Mouse (Mus musculus) CH12.LX (cell line): ENCODE measurements around the gene Rptor. TPM values are rescaled to one million over a fixed set of nuclear protein-coding genes. Genes with fewer than 3 reads are reported as not detected.

Source experiments
- DNase-seq: peaks from one replicate; pipeline ENCODE4 v3.0.0-alpha.2; 2013; ENCODE audit errors: extremely low read depth
- H3K27ac ChIP-seq: 2 replicates; pipeline ENCODE4 v1.5.1; 2012; ENCODE audit warnings: low read depth, mild to moderate bottlenecking, control low read depth, moderate library complexity; ENCODE audit not compliant: insufficient read depth
- H3K27me3 ChIP-seq: replicated peaks from 2 replicates; pipeline ENCODE3; 2012; ENCODE audit warnings: inconsistent platforms
- H3K36me3 ChIP-seq, 2 experiments: replicated peaks in 1 of 2; 2 replicates each; pipeline versions ENCODE3 to v1.6.1; 2012; ENCODE audit warnings: inconsistent platforms in 1 of 2, low read length in 1 of 2, mild to moderate bottlenecking in 1 of 2, mixed read lengths in 1 of 2, moderate library complexity in 1 of 2; ENCODE audit not compliant: control insufficient read depth in 1 of 2, insufficient read depth in 1 of 2
- H3K4me1 ChIP-seq, 2 experiments: 2 replicates each; pipeline ENCODE4 v1.6.1; 2012; ENCODE audit warnings: inconsistent platforms in 1 of 2, moderate library complexity in 1 of 2; ENCODE audit not compliant: insufficient read depth in 2 of 2, control insufficient read depth in 1 of 2
- H3K4me2 ChIP-seq: 2 replicates; pipeline ENCODE4 v1.6.1; 2012; ENCODE audit warnings: low read depth, mild to moderate bottlenecking, control low read depth; ENCODE audit not compliant: poor library complexity, insufficient read depth, severe bottlenecking
- H3K4me3 ChIP-seq, 3 experiments: fragments of 150-350 bp in 1 of 3; sonication (generic) in 1 of 3; replicated peaks in 1 of 3; 2 replicates each; pipeline versions ENCODE3 to v1.5.1; 2011 to 2012; ENCODE audit warnings: low read depth in 2 of 3, low read length in 2 of 3, mild to moderate bottlenecking in 2 of 3, moderate library complexity in 2 of 3, control low read depth in 1 of 3, improper control_type of control experiment in 1 of 3, inconsistent platforms in 1 of 3, mixed read lengths in 1 of 3; ENCODE audit not compliant: poor library complexity in 1 of 3
- H3K79me2 ChIP-seq: replicated peaks from 2 replicates; pipeline ENCODE4 v1.6.1; 2012; ENCODE audit warnings: mild to moderate bottlenecking, moderate library complexity; ENCODE audit not compliant: control insufficient read depth, poor library complexity, insufficient read depth, severe bottlenecking; ENCODE audit errors: extremely low read depth
- H3K9ac ChIP-seq: 2 replicates; pipeline ENCODE4 v1.6.1; 2012; ENCODE audit warnings: low read depth, mild to moderate bottlenecking, control low read depth, moderate library complexity; ENCODE audit not compliant: insufficient read depth
- H3K9me3 ChIP-seq: replicated peaks from 2 replicates; pipeline ENCODE3; 2012; ENCODE audit warnings: low read length, inconsistent platforms, mixed read lengths
- BHLHE40 ChIP-seq: IDR thresholded peaks from 2 replicates; pipeline ENCODE4 v1.6.1; 2011; ENCODE audit warnings: mild to moderate bottlenecking, low read depth, low read length, improper control_type of control experiment
- CTCF ChIP-seq, 2 experiments: IDR thresholded peaks in 1 of 2; conservative IDR thresholded peaks in 1 of 2; 2 replicates each; pipeline ENCODE4 v1.5.1; 2011 to 2012; ENCODE audit warnings: low read depth in 2 of 2, low read length in 2 of 2, improper control_type of control experiment in 1 of 2, inconsistent platforms in 1 of 2, mild to moderate bottlenecking in 1 of 2, moderate library complexity in 1 of 2
- IRF4 ChIP-seq: IDR thresholded peaks from 2 replicates; pipeline ENCODE4 v1.6.1; 2014; ENCODE audit warnings: low read depth, mild to moderate bottlenecking, inconsistent platforms, low read length, improper control_type of control experiment
- JUND ChIP-seq: conservative IDR thresholded peaks from 2 replicates; pipeline ENCODE4 v1.6.1; 2011; ENCODE audit warnings: low read depth, low read length, improper control_type of control experiment
- KAT2A ChIP-seq: IDR thresholded peaks from 2 replicates; pipeline ENCODE4 v1.6.1; 2012; ENCODE audit warnings: low read length, improper control_type of control experiment, inconsistent platforms; ENCODE audit not compliant: insufficient replicate concordance
- MAFK ChIP-seq: IDR thresholded peaks from 2 replicates; pipeline ENCODE4 v1.6.1; 2011; ENCODE audit warnings: low read length, improper control_type of control experiment; ENCODE audit not compliant: insufficient replicate concordance
- MAX ChIP-seq: IDR thresholded peaks from 2 replicates; pipeline ENCODE4 v1.6.1; 2011; ENCODE audit warnings: low read length, improper control_type of control experiment
- MAZ ChIP-seq: IDR thresholded peaks from 2 replicates; pipeline ENCODE4 v1.6.1; 2012; ENCODE audit warnings: low read depth, mild to moderate bottlenecking, inconsistent platforms, low read length, improper control_type of control experiment, moderate library complexity
- MEF2A ChIP-seq: IDR thresholded peaks from 2 replicates; pipeline ENCODE4 v1.6.1; 2014; ENCODE audit warnings: low read depth, mild to moderate bottlenecking, inconsistent platforms, low read length, improper control_type of control experiment, borderline replicate concordance
- MXI1 ChIP-seq: IDR thresholded peaks from 2 replicates; pipeline ENCODE4 v1.6.1; 2011; ENCODE audit warnings: mild to moderate bottlenecking, low read depth, low read length, improper control_type of control experiment
- MYC ChIP-seq: IDR thresholded peaks from 2 replicates; pipeline ENCODE4 v1.6.1; 2011; ENCODE audit warnings: low read depth, mild to moderate bottlenecking, improper control_type of control experiment, low read length
- NELFE ChIP-seq: IDR thresholded peaks from 2 replicates; pipeline ENCODE4 v1.6.1; 2011; ENCODE audit warnings: low read depth, low read length, improper control_type of control experiment
- NRF1 ChIP-seq: IDR thresholded peaks from 2 replicates; pipeline ENCODE4 v1.6.1; 2014; ENCODE audit warnings: low read depth, mild to moderate bottlenecking, inconsistent platforms, low read length, improper control_type of control experiment, moderate library complexity
- POLR2AphosphoS2 ChIP-seq: IDR thresholded peaks from 2 replicates; pipeline ENCODE4 v1.6.1; 2011; ENCODE audit warnings: low read depth, low read length, improper control_type of control experiment
- RAD21 ChIP-seq: IDR thresholded peaks from 2 replicates; pipeline ENCODE4 v1.6.1; 2011; ENCODE audit warnings: low read depth, mild to moderate bottlenecking, low read length, improper control_type of control experiment, moderate library complexity
- SMC3 ChIP-seq: IDR thresholded peaks from 2 replicates; pipeline ENCODE4 v1.6.1; 2011; ENCODE audit warnings: low read depth, low read length, improper control_type of control experiment
- USF1 ChIP-seq: IDR thresholded peaks from 2 replicates; pipeline ENCODE4 v1.6.1; 2014; ENCODE audit warnings: low read depth, mild to moderate bottlenecking, inconsistent platforms, low read length, improper control_type of control experiment
- ZKSCAN1 ChIP-seq: IDR thresholded peaks from 2 replicates; pipeline ENCODE4 v1.6.1; 2012; ENCODE audit warnings: low read depth, inconsistent platforms, low read length, improper control_type of control experiment, borderline replicate concordance
- dilution Hi-C: fragments of 300-500 bp; cut with MboI; formaldehyde crosslinking; loops from 2 replicates; pipeline ENCODE4 v1.14.3; 2020; ENCODE audit warnings: low sequenced_read_pairs; ENCODE audit not compliant: extremely low pct_unique_long_range_greater_than_20kb, extremely low pct_ligation_motif_present
- in situ Hi-C: fragments of 300-500 bp; cut with MboI; formaldehyde crosslinking; loops from 3 replicates; pipeline ENCODE4 v1.14.3; 2019; ENCODE audit warnings: low sequenced_read_pairs, low pct_ligation_motif_present, low pct_unique_long_range_greater_than_20kb, mixed read lengths
- polyA plus RNA-seq: library from polyadenylated mRNA; unstranded; fragments of >175 nt; gene quantifications from 2 replicates; pipeline ENCODE4 v1.2.1, GENCODE M21; 2012; ENCODE audit warnings: low read depth; ENCODE audit not compliant: insufficient read length
- total RNA-seq, 2 experiments: library from RNA; depleted of rRNA; stranded (reverse); fragments of 300-350 nt in 1 of 2; fragments of >200 nt in 1 of 2; gene quantifications; 2 replicates each; pipeline ENCODE4 v1.2.3; 2012 to 2014

Rptor gene
- total and polyA plus RNA-seq, 3 experiments = 10.3 to 33.1 (median 26.7) TPM

- H3K36me3 ChIP-seq = peaks cover 18 to 82% of the 10 kb centered on the region in 2 experiments
- H3K27ac ChIP-seq = no peak overlapping the region
- H3K79me2 ChIP-seq = no peaks in the 10 kb centered on the region
- H3K4me2 ChIP-seq = no peak overlapping the region
- in situ Hi-C loops (no loop called here), dilution Hi-C loops (no loop called here)
- no peak for TF ChIP-seq MXI1
- TF ChIP-seq ZKSCAN1 = no peak
- TF ChIP-seq POLR2AphosphoS2 = no peak
- no peak for TF ChIP-seq NELFE
- TF ChIP-seq KAT2A = no peak
- no peak for TF ChIP-seq MAZ
- no peak for TF ChIP-seq MAX
- TF ChIP-seq IRF4 = no peak
- no peak for TF ChIP-seq MAFK
- TF ChIP-seq RAD21 = no peak
- TF ChIP-seq JUND = no peak
- TF ChIP-seq SMC3 = no peak
- no peak for TF ChIP-seq MYC
- TF ChIP-seq USF1 = no peak
- no peak for TF ChIP-seq NRF1
- H3K4me3 ChIP-seq = no peak overlapping the region
- peaks cover 19% of the 10 kb centered on the region for H3K9me3 ChIP-seq
- H3K4me1 ChIP-seq = peaks cover 14 to 29% of the 10 kb centered on the region in 2 experiments
- no peak for DNase-seq
- H3K9ac ChIP-seq = no peak overlapping the region
- no peaks in the 10 kb centered on the region for H3K27me3 ChIP-seq
These were observed 172.5 kb downstream of the Rptor start for GRCm38 (mm10) chr11:119775076-119775760.

- Histone ChIP-seq H3K79me2 (no peaks in the 10 kb centered on the region), H3K27ac (no peak overlapping the region), H3K36me3 (peaks cover 16 to 82% of the 10 kb centered on the region in 2 experiments), H3K4me2 (no peak overlapping the region), H3K27me3 (no peaks in the 10 kb centered on the region), H3K9me3 (peaks cover 19% of the 10 kb centered on the region), H3K9ac (no peak overlapping the region), H3K4me3 (no peak overlapping the region), H3K4me1 (peaks cover 15 to 39% of the 10 kb centered on the region in 2 experiments)
- dilution Hi-C loops (no loop called here), in situ Hi-C loops (no loop called here)
- TF ChIP-seq MAFK = no peak
- TF ChIP-seq MEF2A = no peak
- TF ChIP-seq BHLHE40 = no peak
- no peak for TF ChIP-seq NELFE
- TF ChIP-seq ZKSCAN1 = no peak
- no peak for TF ChIP-seq CTCF (conservative IDR thresholded peaks at IDR 0.05 in 1 of 2, IDR thresholded peaks at IDR 0.05 in 1 of 2; ENCODE audit: low read depth in 2 of 2, low read length in 2 of 2)
- DNase-seq = no peak
These were observed 174.5 kb downstream of the Rptor start for GRCm38 (mm10) chr11:119777236-119777635.
